Mouse (Mus musculus): ENCODE data around the gene Gfer. TPM values are rescaled to one million over a fixed set of nuclear protein-coding genes. Genes with fewer than 3 reads are reported as not detected.

Gene Gfer
- polyA plus RNA-seq, 1 experiment from 2014 or later: 55.4 TPM

- H3K9ac ChIP-seq (ENCODE audit: low read length): peak overlapping the region; percentile 43; the same call in 1 of the 2 replicates
- 21% methylated on average over 23 of the region's 23 CpGs for WGBS
- H3K27me3 ChIP-seq (ENCODE audit: control insufficient read depth, insufficient read depth, low read length): peaks cover 32% of the 10 kb centered on the region
- H3K4me2 ChIP-seq (ENCODE audit: low read depth, low read length, severe bottlenecking): peak overlapping the region; percentile 44
- H3K9me3 ChIP-seq (ENCODE audit: control insufficient read depth, low read length): no peaks in the 10 kb centered on the region
- no peaks in the 10 kb centered on the region for H3K36me3 ChIP-seq (ENCODE audit: control insufficient read depth, insufficient read depth, low read length)
- peak overlapping the region; percentile 22; the same call in 1 of the 2 replicates for H3K4me3 ChIP-seq (ENCODE audit: low read depth, low read length)
- DNase-seq (ENCODE audit: low spot score) (no peak), ATAC-seq (replicated peaks; ENCODE audit: low FRiP score) (no peak)
- H3K4me1 ChIP-seq (replicated peaks; ENCODE audit: control insufficient read depth, insufficient read depth, low read length): 0 out of 2 replicates have a peak, but pooled peaks cover 7% of the 10 kb centered on the region
- H3K27ac ChIP-seq (ENCODE audit: low read depth, low read length): no peak overlapping the region
Measured at GRCm38 (mm10) chr17:24687599-24687998, 8.4 kb downstream of the Gfer start.

DNA sequence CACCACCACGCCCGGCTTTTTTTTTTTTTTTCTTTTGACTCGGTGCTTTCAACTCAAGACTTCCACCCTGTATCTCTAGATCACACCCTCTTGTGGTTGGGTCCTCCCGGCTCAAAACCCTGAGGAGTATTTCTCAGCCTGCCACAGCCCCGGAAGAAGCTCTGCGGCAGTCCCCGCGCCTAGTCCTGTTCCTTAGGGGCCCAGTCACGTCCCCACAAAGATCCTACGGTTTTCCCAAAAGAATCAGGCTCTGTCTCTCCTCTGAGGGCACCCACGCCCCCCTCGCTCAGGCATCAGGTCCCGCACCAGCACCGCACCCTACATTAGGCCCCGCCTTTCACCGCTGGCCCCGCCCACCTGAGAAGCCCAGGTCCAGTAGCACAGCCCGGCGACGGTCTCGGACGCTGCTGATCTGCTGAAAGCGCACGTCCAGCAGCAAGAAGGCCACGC, 8.8 kb downstream of the Gfer start:
- H3K27me3 ChIP-seq (ENCODE audit: control insufficient read depth, insufficient read depth, low read length): peaks cover 32% of the 10 kb centered on the region
- 1% methylated on average over 24 of the region's 25 CpGs for WGBS
- ATAC-seq (replicated peaks; ENCODE audit: low FRiP score): peak; percentile 59

GRCm38 (mm10) chr17:24686514-24686913, 9.4 kb downstream of the Gfer start:
- Histone ChIP-seq H3K4me3 (ENCODE audit: low read depth, low read length) (no peak overlapping the region), H3K9me3 (ENCODE audit: control insufficient read depth, low read length) (no peaks in the 10 kb centered on the region), H3K4me1 (replicated peaks; ENCODE audit: control insufficient read depth, insufficient read depth, low read length) (0 out of 2 replicates have a peak, but pooled peaks cover 7% of the 10 kb centered on the region), H3K36me3 (ENCODE audit: control insufficient read depth, insufficient read depth, low read length) (no peaks in the 10 kb centered on the region), H3K4me2 (ENCODE audit: low read depth, low read length, severe bottlenecking) (peak overlapping the region; percentile 32), H3K27ac (ENCODE audit: low read depth, low read length) (no peak overlapping the region), H3K27me3 (ENCODE audit: control insufficient read depth, insufficient read depth, low read length) (peaks cover 32% of the 10 kb centered on the region), H3K9ac (ENCODE audit: low read length) (no peak overlapping the region)
- DNase-seq (ENCODE audit: low spot score) (no peak), ATAC-seq (replicated peaks; ENCODE audit: low FRiP score) (no peak)
- 20% methylated on average over 16 of the region's 16 CpGs for whole genome bisulfite sequencing

More for the DNA sequence above, 8.8 kb downstream of the Gfer start:
- Histone ChIP-seq H3K27ac (ENCODE audit: low read depth, low read length) (no peak overlapping the region), H3K36me3 (ENCODE audit: control insufficient read depth, insufficient read depth, low read length) (no peaks in the 10 kb centered on the region), H3K9ac (ENCODE audit: low read length) (peak overlapping the region; percentile 43; the same call in 1 of the 2 replicates), H3K9me3 (ENCODE audit: control insufficient read depth, low read length) (no peaks in the 10 kb centered on the region), H3K4me2 (ENCODE audit: low read depth, low read length, severe bottlenecking) (peak overlapping the region; percentile 44), H3K4me1 (replicated peaks; ENCODE audit: control insufficient read depth, insufficient read depth, low read length) (0 out of 2 replicates have a peak, but pooled peaks cover 7% of the 10 kb centered on the region), H3K4me3 (ENCODE audit: low read depth, low read length) (peak overlapping the region; percentile 22; the same call in 1 of the 2 replicates)
- DNase-seq (ENCODE audit: low spot score): peak; percentile 74

GRCm38 (mm10) chr17:24677500-24678080, 18.4 kb downstream of the Gfer start:
- no peak overlapping the region for H3K4me3 ChIP-seq (ENCODE audit: low read depth, low read length)
- H3K36me3 ChIP-seq (ENCODE audit: control insufficient read depth, insufficient read depth, low read length): peaks cover 13% of the 10 kb centered on the region; the same call in 1 of the 2 replicates
- no peak overlapping the region for H3K27ac ChIP-seq (ENCODE audit: low read depth, low read length)
- H3K9ac ChIP-seq (ENCODE audit: low read length): no peak overlapping the region
- no peaks in the 10 kb centered on the region for H3K9me3 ChIP-seq (ENCODE audit: control insufficient read depth, low read length)
- 93% methylated on average over 24 of the region's 24 CpGs for WGBS
- DNase-seq (ENCODE audit: low spot score) (no peak), ATAC-seq (replicated peaks; ENCODE audit: low FRiP score) (no peak)
- no peaks in the 10 kb centered on the region for H3K4me1 ChIP-seq (replicated peaks; ENCODE audit: control insufficient read depth, insufficient read depth, low read length)
- no peak overlapping the region for H3K4me2 ChIP-seq (ENCODE audit: low read depth, low read length, severe bottlenecking)
- no peaks in the 10 kb centered on the region for H3K27me3 ChIP-seq (ENCODE audit: control insufficient read depth, insufficient read depth, low read length)

DNA sequence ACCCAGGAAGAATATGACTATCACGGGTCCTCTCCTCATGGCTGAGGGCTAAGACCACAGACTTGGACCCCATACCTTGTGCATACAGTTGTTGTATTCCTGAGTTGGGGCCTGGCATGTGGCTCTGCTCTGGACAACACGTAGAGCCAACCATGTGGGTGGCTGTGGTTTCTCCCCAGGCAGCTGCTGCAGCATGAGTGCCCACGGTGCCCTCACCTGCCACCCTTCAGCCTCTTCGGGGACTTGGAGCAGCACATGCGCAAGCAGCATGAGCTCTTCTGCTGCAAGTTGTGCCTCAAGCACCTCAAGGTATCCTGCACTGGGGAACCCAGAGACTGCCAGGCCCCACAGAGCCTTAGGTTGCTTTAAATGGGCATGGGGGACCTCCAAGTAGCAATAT, 19.1 kb downstream of the Gfer start:
- Histone ChIP-seq H3K36me3 (ENCODE audit: control insufficient read depth, insufficient read depth, low read length) (peaks cover 13% of the 10 kb centered on the region; the same call in 1 of the 2 replicates), H3K4me2 (ENCODE audit: low read depth, low read length, severe bottlenecking) (no peak overlapping the region), H3K9ac (ENCODE audit: low read length) (no peak overlapping the region), H3K27ac (ENCODE audit: low read depth, low read length) (no peak overlapping the region), H3K4me3 (ENCODE audit: low read depth, low read length) (no peak overlapping the region), H3K9me3 (ENCODE audit: control insufficient read depth, low read length) (no peaks in the 10 kb centered on the region), H3K27me3 (ENCODE audit: control insufficient read depth, insufficient read depth, low read length) (no peaks in the 10 kb centered on the region), H3K4me1 (replicated peaks; ENCODE audit: control insufficient read depth, insufficient read depth, low read length) (no peaks in the 10 kb centered on the region; the same call in 1 of the 2 replicates)
- 96% methylated on average over 5 of the region's 5 CpGs for WGBS
- no peak for ATAC-seq (replicated peaks; ENCODE audit: low FRiP score)
- DNase-seq (ENCODE audit: low spot score): no peak

- Histone ChIP-seq H3K27ac (ENCODE audit: low read depth, low read length) (no peak overlapping the region), H3K4me3 (ENCODE audit: low read depth, low read length) (no peak overlapping the region), H3K9me3 (ENCODE audit: control insufficient read depth, low read length) (no peaks in the 10 kb centered on the region), H3K36me3 (ENCODE audit: control insufficient read depth, insufficient read depth, low read length) (peaks cover 13% of the 10 kb centered on the region; the same call in 1 of the 2 replicates), H3K4me2 (ENCODE audit: low read depth, low read length, severe bottlenecking) (no peak overlapping the region), H3K4me1 (replicated peaks; ENCODE audit: control insufficient read depth, insufficient read depth, low read length) (peaks cover 3% of the 10 kb centered on the region), H3K9ac (ENCODE audit: low read length) (no peak overlapping the region), H3K27me3 (ENCODE audit: control insufficient read depth, insufficient read depth, low read length) (no peaks in the 10 kb centered on the region)
- DNase-seq (ENCODE audit: low spot score) (peak; percentile 80), ATAC-seq (replicated peaks; ENCODE audit: low FRiP score) (0 out of 2 replicates have a peak, but pooled peaks have one; percentile 46)
- WGBS: 54% methylated on average over 2 of the region's 2 CpGs
Measured at GRCm38 (mm10) chr17:24676187-24676586, 19.8 kb downstream of the Gfer start.

GRCm38 (mm10) chr17:24674277-24674676, 21.7 kb downstream of the Gfer start:
- ATAC-seq (replicated peaks; ENCODE audit: low FRiP score): no peak
- Histone ChIP-seq H3K4me1 (replicated peaks; ENCODE audit: control insufficient read depth, insufficient read depth, low read length) (peaks cover 11% of the 10 kb centered on the region), H3K9ac (ENCODE audit: low read length) (no peak overlapping the region), H3K36me3 (ENCODE audit: control insufficient read depth, insufficient read depth, low read length) (peaks cover 6% of the 10 kb centered on the region; the same call in 1 of the 2 replicates), H3K4me3 (ENCODE audit: low read depth, low read length) (no peak overlapping the region), H3K27me3 (ENCODE audit: control insufficient read depth, insufficient read depth, low read length) (no peaks in the 10 kb centered on the region), H3K4me2 (ENCODE audit: low read depth, low read length, severe bottlenecking) (no peak overlapping the region), H3K27ac (ENCODE audit: low read depth, low read length) (no peak overlapping the region), H3K9me3 (ENCODE audit: control insufficient read depth, low read length) (no peaks in the 10 kb centered on the region)
- no peak for DNase-seq (ENCODE audit: low spot score)
- 85% methylated on average over 7 of the region's 7 CpGs for WGBS

DNA sequence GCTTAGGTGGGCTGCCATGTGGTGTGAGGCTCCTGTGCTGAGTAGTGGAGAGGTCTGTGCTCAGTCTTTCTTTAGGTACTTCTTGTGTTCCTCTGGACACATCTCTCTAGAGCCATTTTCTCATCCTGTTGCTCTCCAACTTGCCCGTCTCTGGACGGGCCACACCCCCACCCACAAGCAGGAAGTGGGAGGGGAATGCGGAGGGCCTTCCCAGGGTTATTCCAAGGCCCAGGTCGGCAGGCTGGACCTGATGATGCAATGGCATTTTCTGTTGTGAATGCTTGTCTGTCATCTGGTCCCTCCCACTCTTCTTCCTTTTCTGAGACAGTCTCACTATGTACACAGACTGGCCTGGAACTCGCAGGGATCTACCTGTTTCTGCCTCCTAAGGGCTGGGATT, 23.8 kb downstream of the Gfer start:
- DNase-seq (ENCODE audit: low spot score) (no peak), ATAC-seq (replicated peaks; ENCODE audit: low FRiP score) (no peak)
- Histone ChIP-seq H3K4me1 (replicated peaks; ENCODE audit: control insufficient read depth, insufficient read depth, low read length) (peaks cover 13% of the 10 kb centered on the region), H3K27me3 (ENCODE audit: control insufficient read depth, insufficient read depth, low read length) (no peaks in the 10 kb centered on the region), H3K9me3 (ENCODE audit: control insufficient read depth, low read length) (no peaks in the 10 kb centered on the region), H3K4me3 (ENCODE audit: low read depth, low read length) (no peak overlapping the region), H3K4me2 (ENCODE audit: low read depth, low read length, severe bottlenecking) (0 out of 2 replicates have a peak overlapping the region, but pooled peaks have one; percentile 8), H3K27ac (ENCODE audit: low read depth, low read length) (no peak overlapping the region), H3K36me3 (ENCODE audit: control insufficient read depth, insufficient read depth, low read length) (no peaks in the 10 kb centered on the region; the same call in 1 of the 2 replicates), H3K9ac (ENCODE audit: low read length) (peak overlapping the region; percentile 17; the same call in 1 of the 2 replicates)
- WGBS: 31% methylated on average over 5 of the region's 5 CpGs

Data from forebrain, embryonic 11.5 days (tissue).